Mouse (Mus musculus) liver, postnatal 0 days (tissue): ENCODE results near the gene Ralgps1.

ENCODE experiments used
- CTCF ChIP-seq: sonication (generic); IDR thresholded peaks from 2 replicates; pipeline ENCODE4 v1.5.1; 2016; ENCODE audit warnings: antibody characterized with exemption, low read depth
- EP300 ChIP-seq: IDR thresholded peaks from 2 replicates; pipeline ENCODE4 v1.6.1; 2016; ENCODE audit warnings: antibody characterized with exemption, low read depth, mild to moderate bottlenecking

DNA sequence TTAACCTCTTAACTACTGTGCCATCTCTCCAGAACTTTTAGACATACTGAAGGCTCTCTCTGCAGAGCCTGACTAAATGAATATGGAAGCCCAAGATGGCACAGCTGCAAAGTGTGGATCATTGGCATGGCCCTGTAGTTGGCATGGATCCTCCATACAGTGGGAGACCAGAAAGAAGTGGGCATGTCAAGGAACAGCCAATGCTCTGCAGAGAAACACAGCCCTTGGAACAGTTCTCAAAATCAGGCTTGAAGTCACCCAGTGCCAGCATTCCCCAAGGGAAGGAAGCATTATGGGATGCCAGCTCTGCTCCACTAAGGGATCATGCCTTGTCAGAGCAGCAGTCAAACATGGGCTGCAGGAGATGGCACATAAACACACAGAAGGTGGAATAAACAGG is 35.5 kb downstream of the Ralgps1 start:
- no peak for TF ChIP-seq CTCF
- TF ChIP-seq EP300 = no peak
